Mouse (Mus musculus): ENCODE results near the gene Sft2d2.

The Sft2d2 gene

DNA sequence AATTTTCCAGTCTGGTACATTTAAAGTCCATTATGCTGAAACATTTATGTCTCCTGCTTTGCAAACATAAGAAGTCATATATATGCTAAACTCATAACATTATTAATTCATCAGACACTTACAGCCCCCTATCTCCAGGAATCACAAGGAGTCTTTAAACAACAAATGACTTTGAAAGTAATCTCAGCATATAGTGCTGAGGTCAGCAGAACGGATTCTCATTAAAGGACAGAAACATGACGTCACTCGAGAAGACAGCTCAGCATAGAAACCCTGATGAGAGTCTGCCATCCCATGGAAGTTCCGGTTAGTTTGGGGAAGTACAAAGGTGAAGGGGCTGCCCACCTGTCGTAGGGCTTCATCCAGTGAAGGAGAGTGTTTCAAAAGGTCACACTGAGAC is 64.7 kb downstream of the Sft2d2 start:
- DNase-seq = no peak
